Mouse (Mus musculus): ENCODE data around the gene 5330417C22Rik. TPM values are rescaled to one million over a fixed set of nuclear protein-coding genes. Genes with fewer than 3 reads are reported as not detected.
A peak's percentile ranks its signal among the peaks of the same experiment; 100 is the strongest.
"Not testable (repeated sequence)": the region's sequence is repeated elsewhere in the genome, so short reads cannot be mapped to it uniquely, and the experiment has no call there.

Gene 5330417C22Rik
- total RNA-seq, 2 experiments from 2014 or later, result 1.7 to 5.3 TPM

- DNase-seq, result peak; percentile 47 to 55
Observed at GRCm38 (mm10) chr3:108533114-108533885, 3.0 kb downstream of the 5330417C22Rik start.

GRCm38 (mm10) chr3:108528489-108528888 lies 7.8 kb downstream of the 5330417C22Rik start:
- DNase-seq, result no peak

- DNase-seq, result no peak
Observed at GRCm38 (mm10) chr3:108523415-108523814, 12.9 kb downstream of the 5330417C22Rik start.

GRCm38 (mm10) chr3:108518276-108518675 lies 18.1 kb downstream of the 5330417C22Rik start:
- DNase-seq, result no peak

- DNase-seq, result no peak
Observed at GRCm38 (mm10) chr3:108513465-108513864, 22.9 kb downstream of the 5330417C22Rik start.

GRCm38 (mm10) chr3:108510716-108511483 lies 25.4 kb downstream of the 5330417C22Rik start:
- DNase-seq, result no peak

DNA sequence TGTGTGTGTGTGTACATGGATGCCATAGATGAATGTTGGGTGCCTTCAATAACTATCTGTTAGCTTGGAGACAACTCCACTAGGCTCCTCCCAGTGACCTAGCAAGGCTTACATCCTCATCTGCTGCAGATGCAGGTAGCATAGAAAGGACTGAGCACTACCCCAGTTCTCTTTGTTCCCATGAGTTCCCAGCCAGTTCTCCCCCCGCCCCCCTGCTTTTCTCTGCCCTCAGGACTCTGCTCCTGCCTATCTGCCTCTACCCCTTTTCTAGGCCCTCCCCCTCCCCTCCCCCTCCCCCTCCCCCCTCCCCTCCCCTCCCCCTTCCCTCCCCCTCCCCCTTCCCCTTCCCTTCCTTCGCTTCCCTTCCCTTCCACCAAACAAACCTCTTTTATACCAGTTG lies 26.2 kb downstream of the 5330417C22Rik start:
- no peak for DNase-seq

DNA sequence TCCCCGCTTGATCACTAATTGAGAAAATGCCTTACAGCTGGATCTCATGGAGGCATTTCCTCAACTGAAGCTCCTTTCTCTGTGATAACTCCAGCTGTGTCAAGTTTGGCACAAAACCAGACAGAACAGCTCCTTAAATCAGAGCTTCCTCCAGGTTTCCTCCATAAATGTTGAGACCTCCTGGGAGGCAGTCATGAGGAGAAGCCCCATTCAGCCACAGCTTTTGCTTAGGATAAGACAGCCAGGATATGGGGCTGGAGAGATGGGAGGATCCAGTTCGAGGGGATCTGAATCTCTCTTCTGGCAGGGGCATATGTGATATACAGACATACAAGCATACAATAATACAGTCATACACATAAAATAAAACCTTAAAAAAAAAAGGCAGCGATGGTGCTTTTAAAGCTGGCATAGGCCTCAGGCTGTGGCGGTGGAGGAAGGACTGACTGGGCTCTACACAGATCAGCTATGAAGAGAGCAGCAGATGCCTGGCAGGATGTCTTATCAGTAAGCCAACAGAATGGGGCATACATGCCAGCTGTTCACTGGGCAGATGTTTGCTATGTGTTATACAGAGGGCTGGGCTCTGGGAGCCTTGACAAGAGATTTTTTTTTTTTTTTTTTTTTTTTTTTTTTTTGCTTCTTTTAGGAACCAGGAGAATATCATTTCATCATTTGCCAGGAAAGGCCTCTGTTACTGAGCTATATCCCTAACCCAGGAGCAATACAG lies 27.4 kb downstream of the 5330417C22Rik start:
- no peak for DNase-seq

DNA sequence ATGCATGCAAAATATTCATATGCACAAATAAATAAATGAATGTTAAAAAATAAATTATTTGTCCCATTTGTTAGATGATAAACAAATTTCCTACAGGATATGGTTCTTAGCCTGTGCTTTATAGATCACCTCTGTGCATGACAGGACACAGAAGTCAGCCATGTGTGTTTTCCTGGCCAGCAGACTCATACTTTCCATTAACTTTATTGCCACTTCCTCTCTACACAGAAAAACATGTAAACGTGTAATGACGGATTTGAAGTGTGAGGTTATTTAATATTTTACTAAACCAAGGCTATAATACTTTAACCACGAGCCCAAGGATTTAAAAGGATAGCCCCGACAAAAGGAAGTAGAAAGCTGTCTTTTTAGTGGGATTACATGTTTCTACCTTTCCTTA lies 32.4 kb downstream of the 5330417C22Rik start:
- no peak for DNase-seq

- DNase-seq, result not testable (repeated sequence)
Observed at GRCm38 (mm10) chr3:108501411-108501810, 34.9 kb downstream of the 5330417C22Rik start.

DNA sequence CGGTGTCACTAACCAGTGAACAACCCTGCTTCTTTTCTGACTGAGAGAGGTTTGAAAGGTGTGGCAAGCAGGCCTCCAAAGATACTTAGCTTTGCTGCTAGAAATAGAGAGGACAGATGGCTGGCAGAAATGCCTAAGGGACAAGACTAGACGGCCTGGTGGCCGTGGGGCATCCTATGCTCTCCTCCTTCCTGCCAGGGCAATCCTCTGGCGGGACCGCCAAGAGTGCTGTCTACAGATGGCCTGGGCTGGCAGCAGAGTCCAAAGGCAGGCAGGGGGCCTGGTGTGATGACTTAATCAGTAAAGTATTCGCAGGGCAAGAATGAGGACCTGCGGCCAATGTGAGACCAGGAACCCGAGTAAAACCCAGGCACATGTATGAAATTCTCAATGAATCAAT lies 36.5 kb downstream of the 5330417C22Rik start:
- DNase-seq, result no peak

DNA sequence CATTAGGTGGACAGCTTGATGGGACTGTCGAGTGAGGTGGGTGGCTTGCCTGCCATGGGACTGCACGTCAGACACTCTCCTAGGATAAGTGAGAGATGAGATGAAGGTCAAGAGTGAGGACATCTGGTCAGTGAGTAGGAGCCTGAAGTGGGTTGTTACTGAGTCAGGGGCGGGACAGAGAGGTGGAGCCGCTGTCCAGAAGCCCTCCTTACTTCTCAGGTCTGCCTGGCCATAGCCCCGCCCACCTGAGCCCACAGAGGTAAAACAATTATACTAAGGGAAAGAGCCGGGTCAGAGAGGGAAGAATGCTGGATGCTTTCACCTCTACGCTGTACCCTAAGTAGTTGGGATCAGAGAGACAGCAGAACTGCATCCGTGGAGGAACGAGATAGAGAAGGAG lies 38.7 kb downstream of the 5330417C22Rik start:
- no peak for DNase-seq

DNA sequence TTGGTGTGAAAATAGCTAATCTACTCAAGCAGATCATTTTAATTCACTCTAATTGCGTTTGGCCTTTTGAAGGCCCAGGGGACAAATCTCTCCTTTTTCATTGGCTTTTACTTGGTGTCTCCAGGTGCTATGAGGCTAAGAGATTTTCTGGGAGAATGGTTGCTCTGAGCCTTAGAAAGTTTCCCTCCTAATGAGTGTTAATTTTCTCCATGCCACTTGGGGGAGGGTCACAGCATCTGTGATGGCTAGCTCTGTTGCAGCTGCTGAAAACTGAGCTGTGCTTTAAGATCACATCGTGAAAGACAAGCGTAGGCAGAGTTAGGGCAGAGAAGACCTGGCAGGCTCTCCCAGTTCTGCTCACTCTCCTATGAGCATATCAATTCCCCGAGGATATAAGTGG lies 40.9 kb downstream of the 5330417C22Rik start:
- DNase-seq, result no peak

GRCm38 (mm10) chr3:108494861-108495474 lies 41.4 kb downstream of the 5330417C22Rik start:
- no peak for DNase-seq

DNA sequence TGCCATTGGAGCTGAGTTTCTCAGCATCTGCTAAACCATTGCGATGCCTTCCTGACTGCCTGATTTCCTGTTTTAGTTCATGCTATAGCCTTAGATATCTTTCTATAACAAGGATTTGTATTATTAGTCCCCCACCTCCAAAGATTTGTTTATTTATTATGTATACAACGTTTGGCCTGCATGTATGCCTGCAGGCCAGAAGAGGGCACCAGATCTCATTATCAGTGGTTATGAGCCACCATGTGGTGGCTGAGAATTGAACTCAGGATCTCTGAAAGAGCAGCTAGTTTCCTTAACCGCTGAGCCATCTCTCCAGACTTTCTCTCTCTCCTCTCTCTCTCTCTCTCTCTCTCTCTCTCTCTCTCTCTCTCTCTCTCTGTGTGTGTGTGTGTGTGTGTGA lies 46.4 kb downstream of the 5330417C22Rik start:
- DNase-seq, result no peak

GRCm38 (mm10) chr3:108484749-108485148 lies 51.6 kb downstream of the 5330417C22Rik start:
- DNase-seq, result no peak

DNA sequence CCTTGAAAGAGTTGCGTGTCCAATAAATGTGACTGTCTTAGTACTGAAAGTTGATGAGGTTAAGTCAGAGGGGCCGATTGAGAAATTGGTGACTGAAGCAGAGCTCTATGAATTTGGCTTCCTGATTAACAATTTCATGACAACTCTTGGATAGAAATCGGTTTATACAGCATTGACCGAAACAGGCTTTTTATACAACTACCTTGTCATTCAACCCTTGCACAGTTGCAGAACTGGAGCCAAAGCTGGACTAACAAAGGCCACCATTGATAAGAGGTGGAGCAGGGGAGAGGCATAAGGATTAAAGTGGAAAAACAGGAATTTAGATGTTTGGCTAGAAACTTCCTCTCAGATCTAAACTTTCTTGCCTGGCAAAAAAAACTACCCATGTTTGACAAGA lies 57.5 kb downstream of the 5330417C22Rik start:
- no peak for DNase-seq

DNA sequence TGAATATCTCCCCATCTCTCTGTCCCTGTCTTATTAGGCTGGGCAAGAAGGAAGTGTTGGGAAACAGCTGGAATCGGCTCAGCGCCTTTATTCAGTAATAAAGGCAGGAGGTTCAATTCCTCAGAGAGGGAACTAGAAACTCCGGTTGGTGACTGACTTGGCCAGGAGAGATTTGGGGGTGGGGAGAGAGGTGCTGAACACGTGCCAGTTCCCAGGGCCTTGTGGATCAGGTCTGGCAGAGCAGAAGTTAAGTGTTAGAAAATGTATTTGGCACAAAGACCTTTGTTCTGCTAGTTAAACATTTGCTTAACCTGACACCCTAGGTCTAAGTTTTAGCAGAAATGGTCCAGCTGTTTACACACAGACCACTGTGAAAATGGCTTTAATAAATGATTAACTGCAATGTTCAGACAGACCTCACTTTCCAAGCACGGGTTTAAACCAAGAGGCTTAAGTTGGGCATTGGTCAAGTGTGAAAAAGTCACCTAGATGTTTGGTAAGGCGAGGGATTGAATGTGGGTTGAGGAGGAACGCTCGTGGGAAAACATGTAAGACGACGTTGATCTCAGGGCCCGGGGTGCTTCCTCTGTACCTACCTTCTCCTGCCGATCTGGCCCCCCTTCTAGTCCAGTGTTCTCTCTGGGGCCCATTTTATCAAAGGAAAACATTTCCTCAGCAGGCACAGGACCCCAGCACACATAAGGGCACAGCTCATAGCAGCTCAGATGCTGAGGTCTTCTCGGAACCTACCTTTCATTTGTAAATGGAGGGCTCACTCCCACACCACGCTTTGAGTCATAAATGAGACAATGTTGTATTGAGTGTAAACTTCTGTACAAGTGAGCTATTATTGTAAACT lies 59.3 kb downstream of the 5330417C22Rik start:
- DNase-seq, result peak in 1 of 2 experiments; percentile 48

- no peak for DNase-seq
Observed at GRCm38 (mm10) chr3:108475496-108475895, 60.8 kb downstream of the 5330417C22Rik start.

- no peak for DNase-seq
Observed at GRCm38 (mm10) chr3:108474969-108475368, 61.4 kb downstream of the 5330417C22Rik start.

- no peak for DNase-seq
Observed at GRCm38 (mm10) chr3:108467760-108468159, 68.6 kb downstream of the 5330417C22Rik start.

All from adrenal gland, postnatal 36 days (tissue).